Mouse (Mus musculus) frontal cortex, adult (tissue): Measurements from ENCODE around the gene Hmx3.

Source experiments
- ATAC-seq: cut with Nextera tagmentation; 2 replicates; pipeline ENCODE4 v1.9.2; 2017; ENCODE audit warnings: mild to moderate bottlenecking, moderate library complexity, mixed read lengths; ENCODE audit not compliant: low TSS enrichment

Gene Hmx3

GRCm38 (mm10) chr7:131556541-131557271 is 14.0 kb downstream of the Hmx3 start:
- ATAC-seq, result no peak

GRCm38 (mm10) chr7:131557751-131558150 is 15.1 kb downstream of the Hmx3 start:
- ATAC-seq, result no peak

GRCm38 (mm10) chr7:131559986-131560696 is 17.5 kb downstream of the Hmx3 start, which contains the start of gene Bub3:
Gene Bub3 (plus strand): TSS chr7:131560222.
- peak; percentile 98 for ATAC-seq

- ATAC-seq, result no peak; the same call in 1 of the 2 replicates
Measured at GRCm38 (mm10) chr7:131560697-131561042, 18.0 kb downstream of the Hmx3 start.

- ATAC-seq, result no peak
Measured at GRCm38 (mm10) chr7:131575246-131575645, 32.6 kb downstream of the Hmx3 start.

- ATAC-seq, result no peak
Measured at GRCm38 (mm10) chr7:131582178-131582577, 39.5 kb downstream of the Hmx3 start.

- no peak for ATAC-seq
Measured at GRCm38 (mm10) chr7:131585551-131585950, 42.9 kb downstream of the Hmx3 start.
